Mouse (Mus musculus) cerebellum, adult 9-10 months (tissue): Measurements from ENCODE around the gene Uba52.

Experiments
- DNase-seq: peaks from one replicate; pipeline ENCODE4 v3.0.0; 2022

Uba52 gene

DNA sequence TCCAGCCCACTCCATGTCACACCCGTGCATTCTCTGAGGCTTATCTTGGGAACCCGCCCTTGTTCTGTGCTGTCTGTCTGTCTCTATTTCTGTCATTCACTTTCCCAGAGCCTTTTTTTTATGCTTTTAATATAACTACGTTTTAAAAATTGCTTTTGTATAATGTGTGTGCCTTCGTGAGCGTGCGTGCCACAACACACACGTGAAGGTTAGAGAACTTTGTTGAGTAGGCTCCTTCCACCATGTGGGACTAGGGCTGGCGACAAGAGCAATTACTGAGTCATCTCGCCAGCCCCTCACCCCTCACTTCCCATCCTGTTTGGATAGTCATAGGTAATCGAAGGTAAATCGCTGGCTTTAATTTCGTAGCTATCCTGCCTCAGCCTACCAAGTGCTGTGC lies 8.1 kb downstream of the Uba52 start:
- no peak for DNase-seq

- DNase-seq, result no peak
These were observed 8.6 kb downstream of the Uba52 start for GRCm38 (mm10) chr8:70501820-70502529.

DNA sequence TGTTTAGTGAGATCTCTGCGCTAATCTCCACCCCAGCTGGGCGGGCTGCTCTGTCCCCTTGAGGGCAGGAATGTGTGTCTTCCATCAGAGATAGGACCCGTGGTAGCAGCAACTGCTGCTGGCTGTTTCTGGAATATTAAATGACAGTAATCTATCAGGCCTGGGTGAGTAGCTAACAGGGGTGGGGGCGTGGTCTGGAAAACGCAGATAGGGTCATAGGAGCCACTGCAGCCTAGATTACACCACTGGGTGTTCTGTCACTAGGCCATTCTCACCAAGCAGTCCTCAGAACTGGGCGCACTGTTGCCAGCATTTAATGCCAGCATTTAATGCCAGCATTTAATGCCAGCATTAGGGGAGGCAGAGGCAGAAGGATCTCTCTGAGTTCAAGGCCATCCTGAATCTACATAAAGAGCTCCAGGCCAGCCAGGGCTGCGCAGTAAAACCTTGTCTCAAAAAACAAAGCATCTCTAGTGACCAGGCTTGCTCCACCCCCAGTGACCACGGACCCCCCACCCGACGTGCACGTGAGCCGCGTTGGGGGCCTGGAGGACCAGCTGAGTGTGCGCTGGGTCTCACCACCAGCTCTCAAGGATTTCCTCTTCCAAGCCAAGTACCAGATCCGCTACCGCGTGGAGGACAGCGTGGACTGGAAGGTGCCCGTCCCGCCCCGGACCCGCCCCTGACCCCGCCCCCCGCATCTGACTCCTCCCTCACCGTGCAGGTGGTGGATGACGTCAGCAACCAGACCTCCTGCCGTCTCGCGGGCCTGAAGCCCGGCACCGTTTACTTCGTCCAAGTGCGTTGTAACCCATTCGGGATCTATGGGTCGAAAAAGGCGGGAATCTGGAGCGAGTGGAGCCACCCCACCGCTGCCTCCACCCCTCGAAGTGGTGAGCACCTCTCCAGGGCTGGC lies 10.0 kb downstream of the Uba52 start:
- DNase-seq, result peak; percentile 73

DNA sequence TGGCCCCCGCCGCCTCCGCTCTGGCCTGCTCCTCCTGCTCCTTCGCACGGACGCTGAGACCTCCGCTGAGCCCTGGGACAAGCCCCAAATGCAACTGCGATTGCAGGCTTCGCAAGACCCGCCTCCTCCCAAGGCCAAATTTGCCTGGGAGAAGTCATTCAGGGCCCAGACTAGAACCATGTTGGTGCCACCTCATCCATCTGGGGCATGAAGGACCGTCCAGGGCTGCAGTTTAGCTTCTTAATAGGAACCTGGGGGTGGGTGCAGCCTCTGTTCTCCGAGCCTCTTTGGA lies 14.9 kb downstream of the Uba52 start:
- DNase-seq, result no peak

DNA sequence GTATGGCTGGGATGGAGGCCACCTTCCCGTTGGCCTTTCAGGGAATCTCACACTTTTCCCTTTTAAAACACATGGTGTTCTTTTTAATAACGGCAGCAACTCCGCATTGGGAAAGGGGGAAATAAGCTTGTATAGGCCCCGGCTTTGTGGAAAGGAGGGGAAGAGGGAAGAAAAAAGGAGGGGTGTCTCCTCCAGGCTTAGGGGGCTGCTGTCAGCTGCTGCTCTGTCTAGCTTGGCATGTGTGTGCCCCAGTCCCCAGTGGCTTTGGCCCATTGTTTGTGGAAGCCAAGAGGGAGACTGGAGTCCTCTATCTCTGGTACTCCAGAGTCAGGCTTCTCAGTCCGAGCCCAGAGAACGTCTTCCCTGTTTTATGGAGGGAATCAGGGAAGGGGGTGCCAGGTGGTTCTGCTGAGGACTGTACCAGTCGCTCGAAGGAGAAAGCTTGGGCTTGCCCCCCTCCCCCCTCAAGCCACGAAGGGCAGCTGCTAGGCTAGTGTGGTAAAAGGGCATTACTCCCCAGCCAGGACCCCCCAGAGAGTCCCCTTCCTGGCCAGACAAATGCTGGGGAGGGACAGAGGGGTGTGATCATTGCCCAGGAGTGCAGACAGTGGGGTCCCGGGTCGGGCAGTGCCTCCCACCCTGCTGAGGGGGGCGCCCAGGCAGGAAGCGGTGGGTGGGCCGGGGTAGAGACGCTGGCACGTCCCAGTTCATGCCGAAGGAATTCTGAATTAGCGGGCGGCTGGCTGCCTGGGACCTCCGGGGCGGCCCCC lies 15.4 kb downstream of the Uba52 start:
- no peak for DNase-seq

DNA sequence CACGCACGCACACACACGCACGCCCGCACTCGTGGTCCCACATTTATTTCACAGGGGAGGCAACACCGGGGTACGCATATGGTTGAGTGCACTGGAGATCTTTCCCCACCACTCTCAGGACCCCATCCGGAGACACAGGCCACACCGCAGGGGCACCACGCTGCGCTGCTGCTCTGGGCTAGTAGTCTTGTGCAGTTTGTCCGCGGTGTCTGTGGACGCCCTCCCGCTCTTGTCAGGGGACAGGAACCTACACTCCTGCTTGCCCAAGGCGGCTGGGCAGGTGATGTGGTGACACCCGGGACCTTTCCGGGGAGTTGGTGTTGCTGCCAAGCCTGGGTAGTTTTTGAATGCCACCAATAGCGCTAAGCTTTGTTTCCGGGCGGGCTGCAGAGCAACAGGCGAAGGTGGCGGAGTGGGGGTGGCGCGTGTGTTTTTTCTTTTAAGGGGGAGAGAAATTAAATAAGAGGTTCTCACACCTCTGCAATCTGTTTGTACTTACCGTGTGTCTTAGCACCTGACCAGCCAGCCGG lies 16.1 kb downstream of the Uba52 start:
- DNase-seq, result no peak

DNA sequence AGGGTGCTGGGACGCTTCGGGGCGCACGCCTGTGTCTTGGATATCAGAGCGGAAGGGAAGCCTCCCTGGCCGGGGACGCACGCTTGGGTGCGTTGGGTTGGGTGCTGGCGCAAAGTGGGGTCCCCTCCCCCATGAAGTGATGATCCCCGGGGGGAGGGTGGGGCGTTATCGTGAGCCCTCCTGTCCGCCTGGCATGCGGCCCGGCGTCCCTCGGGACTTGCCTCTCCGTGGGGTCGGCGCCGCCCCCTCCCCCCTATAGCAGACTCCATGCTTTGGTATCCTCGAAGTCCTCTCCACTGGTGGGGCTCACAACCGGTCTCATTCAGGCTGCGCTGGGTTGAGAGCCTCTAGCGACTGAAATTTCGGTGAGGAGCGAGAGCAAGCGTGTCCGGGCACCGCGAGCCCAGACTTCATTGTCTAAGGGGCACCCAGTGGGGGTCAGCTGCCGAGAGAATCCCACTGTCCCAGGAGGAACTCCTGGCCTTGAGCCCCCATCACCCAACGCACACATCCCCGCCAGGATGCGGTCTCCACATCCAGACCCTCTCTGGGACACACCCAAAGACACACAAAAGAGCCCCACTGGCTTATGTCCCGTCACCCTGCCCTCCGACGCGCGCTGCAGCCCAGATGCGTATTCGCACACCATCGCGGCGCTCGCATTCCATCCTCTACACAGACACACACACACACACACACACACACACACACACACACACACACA lies 16.7 kb downstream of the Uba52 start:
- DNase-seq, result no peak

DNA sequence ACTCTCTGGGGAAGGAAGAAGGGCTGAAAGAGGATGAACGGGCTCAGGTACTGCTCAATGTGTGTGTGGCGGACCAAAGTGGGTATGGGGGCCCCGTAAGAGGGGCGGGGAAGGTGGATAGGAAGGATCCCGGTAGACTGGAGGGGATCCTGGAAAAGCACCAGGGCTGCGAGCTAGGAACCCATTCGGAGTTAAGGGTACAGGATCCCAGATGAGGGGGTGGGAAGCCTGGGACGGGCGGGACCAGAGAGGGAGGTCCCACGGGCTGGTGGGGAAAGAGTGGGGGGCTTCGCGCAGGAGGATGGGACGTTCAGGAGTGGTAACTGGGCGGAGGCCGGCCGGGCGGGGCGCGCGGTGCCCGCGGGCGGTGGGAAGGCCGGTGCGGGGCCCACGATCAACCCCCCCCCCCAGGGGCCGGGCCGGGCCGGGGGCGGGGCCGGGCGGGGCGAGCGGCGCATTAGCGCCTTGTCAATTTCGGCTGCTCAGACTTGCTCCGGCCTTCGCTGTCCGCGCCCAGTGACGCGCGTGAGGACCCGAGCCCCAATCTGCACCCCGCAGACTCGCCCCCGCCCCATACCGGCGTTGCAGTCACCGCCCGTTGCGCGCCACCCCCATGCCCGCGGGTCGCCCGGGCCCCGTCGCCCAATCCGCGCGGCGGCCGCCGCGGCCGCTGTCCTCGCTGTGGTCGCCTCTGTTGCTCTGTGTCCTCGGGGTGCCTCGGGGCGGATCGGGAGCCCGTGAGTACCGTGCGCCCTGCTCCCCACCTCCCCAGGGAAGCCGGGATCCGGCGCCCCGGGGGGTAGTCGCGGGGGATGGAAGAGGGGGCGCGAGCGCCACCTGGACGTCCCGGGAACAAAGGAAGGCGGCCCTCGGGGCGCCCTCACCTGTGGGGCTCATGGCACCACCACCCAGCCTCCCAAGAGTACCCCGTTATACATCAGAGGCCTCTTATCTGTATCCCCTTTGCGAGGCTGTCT lies 17.6 kb downstream of the Uba52 start, which contains the start of gene Crlf1:
Gene Crlf1 (plus strand): TSS at position 495 of the 977 bp plus-strand sequence.
- no peak for DNase-seq

- no peak for DNase-seq
These were observed 19.6 kb downstream of the Uba52 start for GRCm38 (mm10) chr8:70490880-70491495.

DNA sequence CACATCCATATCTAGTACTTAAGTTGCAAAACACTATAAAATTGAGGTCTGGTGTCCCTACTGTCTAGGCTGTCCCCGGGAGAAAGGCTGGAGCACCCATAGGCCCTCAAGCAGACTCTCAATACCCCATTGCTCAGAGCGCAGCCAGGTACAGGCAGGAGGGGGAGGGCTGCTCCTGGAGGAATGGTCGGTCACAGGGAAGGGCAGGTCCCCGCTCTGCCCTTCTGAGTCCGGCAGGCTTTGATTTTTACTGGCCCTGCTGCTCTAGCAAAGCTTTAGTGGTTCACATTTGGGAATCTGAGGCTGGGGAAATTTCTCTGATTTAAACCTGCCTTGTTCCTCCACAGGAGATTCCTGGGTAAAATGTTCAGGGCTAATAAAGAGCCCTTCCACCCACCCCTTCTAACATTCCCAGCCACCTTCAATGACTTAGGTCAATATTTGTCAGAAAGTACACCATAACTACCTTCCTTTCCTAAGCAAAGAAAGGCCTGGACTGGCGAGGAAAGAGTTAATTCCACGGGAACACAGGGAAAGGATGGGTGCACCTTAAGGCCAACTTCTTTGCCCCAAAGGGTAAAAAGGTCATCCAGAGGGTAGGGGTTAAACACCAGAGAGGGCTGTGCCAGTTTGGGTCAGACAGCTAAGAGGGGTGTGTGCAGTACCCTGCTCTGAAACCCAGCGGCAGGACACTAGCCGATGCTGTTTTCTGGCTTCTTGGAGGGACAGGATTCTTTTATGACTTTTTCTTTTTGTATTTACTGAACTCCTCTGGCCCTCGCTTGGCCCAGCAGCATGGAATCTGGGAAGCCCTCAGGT lies 20.3 kb downstream of the Uba52 start:
- DNase-seq, result no peak

- no peak for DNase-seq
These were observed 21.0 kb downstream of the Uba52 start for GRCm38 (mm10) chr8:70489576-70489975.

GRCm38 (mm10) chr8:70488931-70489470 lies 21.6 kb downstream of the Uba52 start:
- no peak for DNase-seq

- DNase-seq, result peak; percentile 59
These were observed 22.4 kb downstream of the Uba52 start for GRCm38 (mm10) chr8:70487993-70488796.

GRCm38 (mm10) chr8:70486941-70487520 lies 23.6 kb downstream of the Uba52 start, which contains the start of gene Tmem59l:
Gene Tmem59l (minus strand): TSS chr8:70487358.
- peak; percentile 76 for DNase-seq

DNA sequence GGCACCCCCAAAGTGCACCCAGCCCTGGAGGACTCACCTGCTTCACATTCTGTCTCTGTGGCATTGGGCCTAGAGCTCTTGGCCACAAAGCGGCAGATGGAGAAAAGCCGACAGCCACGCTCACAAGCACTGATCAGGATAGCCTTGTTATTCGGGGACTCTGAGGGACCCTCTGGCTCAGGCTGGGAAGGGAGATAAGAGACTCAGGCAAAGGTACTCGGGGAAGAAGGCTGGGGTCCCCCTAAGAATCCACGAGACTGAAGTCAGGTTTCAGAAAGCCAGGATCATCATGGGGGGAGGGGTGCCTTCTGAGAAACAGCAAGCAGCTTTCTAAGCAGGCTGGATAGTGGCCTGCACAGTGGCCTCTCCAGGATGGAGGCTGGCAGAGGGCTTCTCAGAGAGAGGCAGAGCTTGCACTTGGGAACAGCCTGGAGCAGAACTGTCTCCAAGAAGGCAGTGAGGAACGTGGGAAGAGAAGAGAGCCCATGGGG lies 24.4 kb downstream of the Uba52 start:
- DNase-seq, result peak; percentile 80

- DNase-seq, result no peak
These were observed 27.7 kb downstream of the Uba52 start for GRCm38 (mm10) chr8:70482943-70483342.

DNA sequence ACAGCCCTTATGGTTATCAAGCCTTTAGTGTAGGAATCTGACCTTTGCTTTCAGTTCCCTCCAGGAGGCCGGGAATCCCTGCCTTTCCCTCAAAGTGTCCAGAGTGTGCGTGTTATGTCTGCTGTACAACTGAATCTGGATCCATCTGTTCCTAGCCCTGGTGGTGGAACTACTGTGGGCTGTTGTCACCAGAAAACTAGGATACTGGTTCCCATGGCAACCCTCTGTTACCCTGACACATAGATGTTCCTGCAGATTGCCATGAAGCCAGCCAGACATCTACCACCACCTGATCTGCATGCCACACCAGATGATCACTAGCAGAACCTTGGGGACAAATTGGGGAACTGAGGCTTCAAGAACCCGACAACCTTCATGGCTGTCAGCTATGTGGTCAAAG lies 28.7 kb downstream of the Uba52 start:
- DNase-seq, result no peak
